Mouse (Mus musculus) frontal cortex, postnatal 10 days (tissue): ENCODE results near the gene Snupn.
"Not testable (repeated sequence)": the region's sequence is repeated elsewhere in the genome, so short reads cannot be mapped to it uniquely, and the experiment has no call there.

Experiments used
- DNase-seq, 2 experiments: peaks; one replicate each; pipeline ENCODE4 v3.0.0; 2022; ENCODE audit warnings: low spot score in 2 of 2, mixed read lengths in 1 of 2

The Snupn gene

GRCm38 (mm10) chr9:56930556-56930955 lies 20.1 kb upstream of the Snupn start:
- no peak for DNase-seq

- no peak for DNase-seq
Observed at GRCm38 (mm10) chr9:56936861-56937222, 13.8 kb upstream of the Snupn start.

GRCm38 (mm10) chr9:56937223-56938160 lies 13.2 kb upstream of the Snupn start, which contains the start of gene Imp3:
Imp3 (plus strand) TSS chr9:56937475.
- DNase-seq, result peak; percentile 81 to 86

- no peak for DNase-seq
Observed at GRCm38 (mm10) chr9:56938374-56938773, 12.3 kb upstream of the Snupn start.

DNA sequence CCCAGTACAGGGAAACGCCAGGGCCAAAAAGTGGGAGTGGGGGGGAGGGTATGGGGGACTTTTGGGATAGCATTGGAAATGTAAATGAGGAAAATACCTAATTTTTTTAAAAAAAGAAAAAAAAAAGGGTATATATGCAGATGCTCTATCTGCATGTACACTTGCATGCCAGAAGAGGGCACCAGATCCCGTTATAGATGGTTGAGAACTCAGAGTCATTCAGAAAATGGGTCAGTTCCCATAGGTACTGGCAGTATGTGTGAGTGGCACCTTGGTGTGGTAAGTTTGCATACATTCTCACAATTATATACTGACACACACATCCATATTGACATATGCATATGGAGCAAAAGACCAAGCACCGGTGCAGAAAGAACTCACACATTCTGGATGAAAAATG lies 3.2 kb upstream of the Snupn start:
- DNase-seq, result peak in 1 of 2 experiments; percentile 20

GRCm38 (mm10) chr9:56948699-56949098 lies 2.0 kb upstream of the Snupn start:
- DNase-seq, result not testable (repeated sequence)

- DNase-seq, result no peak
Observed at GRCm38 (mm10) chr9:56949767-56950166, 911 bp upstream of the Snupn start.

GRCm38 (mm10) chr9:56953562-56953961 lies 2.9 kb downstream of the Snupn start:
- DNase-seq, result no peak

GRCm38 (mm10) chr9:56956966-56957675 lies 6.4 kb downstream of the Snupn start:
- DNase-seq, result no peak

- no peak for DNase-seq
Observed at GRCm38 (mm10) chr9:56958689-56959088, 8.0 kb downstream of the Snupn start.

GRCm38 (mm10) chr9:56961591-56961990 lies 10.9 kb downstream of the Snupn start:
- DNase-seq, result no peak

DNA sequence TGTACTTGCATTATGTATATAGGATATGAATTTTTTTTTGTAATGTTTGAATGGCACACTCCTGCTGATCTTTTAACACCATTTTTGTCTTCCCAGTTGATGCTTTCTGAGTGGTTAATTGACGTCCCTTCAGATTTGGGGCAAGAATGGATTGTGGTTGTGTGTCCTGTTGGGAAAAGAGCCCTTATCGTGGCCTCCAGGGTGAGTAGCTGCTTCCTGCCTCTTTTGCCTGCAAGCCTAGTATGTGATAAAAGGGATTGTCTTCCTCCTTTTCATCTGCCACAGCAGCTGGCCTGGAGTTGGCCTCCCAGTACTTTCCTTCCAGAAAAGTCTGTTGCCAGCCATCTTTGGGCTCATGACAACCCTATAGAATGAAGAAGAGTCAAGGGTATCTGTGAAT lies 19.5 kb downstream of the Snupn start:
- no peak for DNase-seq

- DNase-seq, result no peak
Observed at GRCm38 (mm10) chr9:56973960-56974524, 23.4 kb downstream of the Snupn start.

DNA sequence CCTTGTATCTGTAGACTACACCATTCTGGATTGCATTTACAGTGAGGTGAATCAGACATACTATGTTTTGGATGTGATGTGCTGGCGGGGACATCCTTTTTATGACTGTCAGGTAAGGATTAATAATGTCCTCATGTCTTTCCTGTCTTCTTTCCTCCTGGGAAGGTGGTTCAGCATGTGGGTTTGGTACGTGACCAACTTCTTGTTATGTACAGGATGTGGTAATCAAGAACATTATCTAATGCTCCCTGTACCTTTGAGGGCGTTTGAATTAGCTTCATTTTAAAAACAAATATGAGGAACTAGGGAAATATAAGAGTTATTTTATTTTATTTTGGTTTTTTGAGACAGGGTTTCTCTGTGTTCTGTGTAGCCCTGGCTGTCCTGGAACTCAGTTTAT lies 24.5 kb downstream of the Snupn start:
- DNase-seq, result no peak

- no peak for DNase-seq
Observed at GRCm38 (mm10) chr9:56980186-56980585, 29.5 kb downstream of the Snupn start.

DNA sequence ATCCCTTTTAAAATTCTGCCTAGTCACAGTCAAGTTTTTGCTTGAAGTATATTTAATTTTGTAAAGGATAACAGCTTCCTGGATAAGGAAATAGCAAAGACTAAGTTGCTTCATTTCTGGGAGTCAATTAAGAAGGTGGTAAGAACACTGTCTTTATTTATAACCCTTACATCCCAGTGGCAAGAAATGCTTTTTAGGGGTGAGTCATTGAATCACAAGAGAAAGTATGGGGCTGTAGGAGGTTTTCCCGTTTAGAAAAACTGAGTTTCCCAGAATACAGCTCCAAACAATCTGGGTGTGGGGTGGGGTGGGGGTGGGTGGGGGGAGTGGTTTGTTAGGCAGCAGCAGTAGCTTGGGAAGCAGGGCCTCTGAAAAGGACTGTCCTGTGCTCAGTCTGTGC lies 30.8 kb downstream of the Snupn start:
- no peak for DNase-seq

DNA sequence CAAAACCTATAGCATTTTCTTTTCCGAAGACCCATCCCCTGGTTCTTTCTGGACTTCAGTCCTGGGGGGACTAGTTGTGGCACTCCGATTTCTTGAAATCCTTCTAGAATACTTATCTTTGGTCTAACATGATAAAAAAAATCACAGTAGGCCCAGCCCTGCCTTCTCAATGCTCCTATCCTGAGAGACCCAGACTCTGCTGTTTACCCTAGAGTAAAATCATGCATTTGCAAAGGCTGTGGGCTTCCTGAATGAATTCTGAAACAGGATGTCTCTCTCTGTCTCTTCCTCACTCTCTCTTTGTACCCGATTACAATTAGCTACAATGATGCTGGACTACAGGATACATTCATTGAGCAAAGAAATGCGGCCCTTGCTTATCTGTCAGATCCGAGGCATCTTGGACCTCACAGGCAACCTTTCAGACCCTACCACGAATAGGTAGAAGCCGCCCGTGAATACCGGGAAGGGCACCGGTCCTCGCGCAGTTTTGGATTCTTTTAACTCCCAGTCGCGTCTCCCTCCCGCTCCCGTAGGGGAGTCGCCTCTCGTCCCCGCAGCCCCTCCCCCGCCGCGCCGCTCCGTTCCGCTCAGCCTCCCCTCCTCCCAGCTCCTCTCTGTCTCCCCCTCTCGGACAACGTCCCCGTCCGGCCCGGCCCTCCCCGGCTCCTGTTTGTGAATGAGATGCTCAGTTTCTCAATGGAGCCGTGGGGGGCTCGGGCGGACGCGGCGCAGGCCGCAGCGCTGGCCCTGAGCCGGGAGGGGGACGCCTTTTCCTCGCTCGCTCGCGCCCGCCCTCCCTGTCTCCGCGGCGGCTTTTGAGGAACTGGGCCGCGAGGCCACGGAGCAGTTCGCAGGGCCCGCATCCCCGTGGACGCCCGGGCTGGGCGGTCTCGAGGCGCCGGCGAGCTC lies 43.9 kb downstream of the Snupn start, which contains the start of gene Ptpn9:
TSS of gene Ptpn9 (plus strand) at position 638 of the 912 bp plus-strand sequence.
- peak; percentile 81 to 88 for DNase-seq

DNA sequence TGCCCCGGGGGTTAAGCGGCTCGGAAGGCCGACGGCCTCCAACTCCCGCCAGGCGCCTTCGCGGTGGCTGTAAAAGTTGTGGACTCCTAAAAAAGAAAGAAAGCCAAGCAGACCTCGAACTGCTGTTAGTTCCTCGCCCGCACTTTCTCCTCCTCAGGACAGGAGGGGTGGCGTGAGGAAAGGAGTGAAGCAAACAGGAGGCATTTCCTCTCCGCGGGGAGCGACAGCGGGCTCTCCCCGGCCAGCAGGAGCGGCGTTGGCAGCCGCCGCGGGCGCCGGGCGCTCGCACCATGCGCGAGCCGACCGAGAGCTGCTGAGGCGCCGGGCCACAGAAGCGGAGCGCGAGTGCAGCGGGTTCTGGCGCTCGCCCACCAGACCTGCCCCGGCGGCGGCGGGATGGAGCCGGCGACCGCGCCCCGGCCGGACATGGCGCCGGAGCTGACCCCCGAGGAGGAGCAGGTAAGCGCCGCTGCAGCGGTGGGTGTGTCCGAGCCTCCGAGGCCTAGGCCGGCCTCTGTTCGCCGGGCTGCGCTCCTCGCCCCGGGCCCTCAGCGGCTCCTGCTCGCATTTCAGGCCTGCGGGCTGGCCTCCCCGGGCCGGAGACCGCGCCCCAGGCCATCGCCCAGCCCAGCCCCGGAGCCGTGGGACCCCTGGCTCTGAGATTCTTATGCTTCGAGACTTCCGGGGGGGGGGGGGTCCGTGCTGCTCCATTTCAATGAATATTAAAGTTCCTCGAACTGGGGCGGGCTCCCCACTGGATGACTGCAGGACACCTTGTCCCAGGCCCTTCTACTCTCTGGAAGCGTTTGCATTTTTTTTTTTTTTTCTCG lies 44.7 kb downstream of the Snupn start:
- DNase-seq, result peak; percentile 23 to 49

GRCm38 (mm10) chr9:56996028-56996346 lies 45.3 kb downstream of the Snupn start:
- peak; percentile 21 to 22 for DNase-seq

DNA sequence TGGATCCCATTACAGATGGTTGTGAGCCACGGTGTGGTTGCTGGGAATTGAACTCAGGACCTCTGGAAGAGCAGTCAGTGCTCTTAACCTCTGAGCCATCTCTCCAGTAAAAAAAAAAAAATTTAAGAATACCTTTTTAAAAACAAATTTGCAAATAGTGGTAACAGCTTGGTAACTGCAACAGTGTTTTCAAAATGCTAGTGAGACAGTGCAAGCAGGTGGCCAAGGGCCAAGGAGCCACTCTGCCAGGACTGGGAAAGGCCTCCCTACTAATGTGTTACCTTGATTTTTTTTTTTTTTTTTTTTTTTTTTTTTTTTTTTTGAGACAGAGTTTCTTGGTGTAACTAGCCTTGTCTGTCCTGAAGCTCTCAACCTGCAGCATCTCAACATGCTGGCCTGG lies 46.5 kb downstream of the Snupn start:
- DNase-seq, result not testable (repeated sequence)

DNA sequence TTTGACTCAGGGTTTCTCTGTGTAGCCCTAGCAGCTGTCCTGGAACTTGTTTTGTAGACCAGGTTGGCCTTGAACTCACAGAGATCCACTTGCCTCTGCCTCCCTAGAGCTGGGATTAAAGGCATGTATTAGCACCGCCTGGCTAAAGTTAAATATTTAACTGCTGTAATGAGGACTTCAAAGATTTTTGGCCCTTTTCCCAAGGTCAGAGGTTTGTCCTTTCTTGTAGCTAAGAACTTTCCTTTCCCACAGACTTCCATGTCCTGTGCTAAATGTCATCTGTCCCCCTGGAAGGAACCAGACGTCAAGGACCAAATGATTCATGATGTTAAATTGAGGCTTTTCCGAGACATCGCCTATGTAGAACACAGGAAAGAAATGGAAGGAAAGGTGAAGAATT lies 52.3 kb downstream of the Snupn start:
- DNase-seq, result no peak
